Mouse (Mus musculus) frontal cortex, postnatal 36 days (tissue): Measurements from ENCODE around the gene Pilra.
A peak's percentile ranks its signal among the peaks of the same experiment; 100 is the strongest.

Experiments used
- DNase-seq, 2 experiments: peaks; one replicate each; pipeline ENCODE4 v3.0.0; 2022; ENCODE audit warnings: low spot score in 2 of 2

Pilra gene

GRCm38 (mm10) chr5:137779053-137779933 lies 56.8 kb downstream of the Pilra start:
- no peak for DNase-seq

- DNase-seq, result peak; percentile 96 to 97
These were observed 57.4 kb downstream of the Pilra start, which contains the start of gene Ppp1r35 for GRCm38 (mm10) chr5:137778635-137779034. Gene Ppp1r35, plus strand, starts transcription at chr5:137778849.

- no peak for DNase-seq
These were observed 58.7 kb downstream of the Pilra start for GRCm38 (mm10) chr5:137777267-137777845.

- DNase-seq, result no peak
These were observed 59.6 kb downstream of the Pilra start for GRCm38 (mm10) chr5:137776408-137776918.

- DNase-seq, result no peak
These were observed 60.3 kb downstream of the Pilra start for GRCm38 (mm10) chr5:137775587-137776290.

GRCm38 (mm10) chr5:137772755-137773154 lies 63.3 kb downstream of the Pilra start:
- no peak for DNase-seq
